Mouse (Mus musculus) erythroblast, embryonic 14.5 days (primary cell): ENCODE results near the gene Pcp4l1.

Experiments
- GATA1 ChIP-seq: IDR thresholded peaks from 2 replicates; pipeline ENCODE4 v1.6.1; 2012; ENCODE audit warnings: low read length, inconsistent platforms, mixed read lengths
- TAL1 ChIP-seq: IDR thresholded peaks from 3 replicates; pipeline ENCODE4 v1.6.1; 2012; ENCODE audit warnings: low read length, inconsistent platforms, mixed read lengths

DNA sequence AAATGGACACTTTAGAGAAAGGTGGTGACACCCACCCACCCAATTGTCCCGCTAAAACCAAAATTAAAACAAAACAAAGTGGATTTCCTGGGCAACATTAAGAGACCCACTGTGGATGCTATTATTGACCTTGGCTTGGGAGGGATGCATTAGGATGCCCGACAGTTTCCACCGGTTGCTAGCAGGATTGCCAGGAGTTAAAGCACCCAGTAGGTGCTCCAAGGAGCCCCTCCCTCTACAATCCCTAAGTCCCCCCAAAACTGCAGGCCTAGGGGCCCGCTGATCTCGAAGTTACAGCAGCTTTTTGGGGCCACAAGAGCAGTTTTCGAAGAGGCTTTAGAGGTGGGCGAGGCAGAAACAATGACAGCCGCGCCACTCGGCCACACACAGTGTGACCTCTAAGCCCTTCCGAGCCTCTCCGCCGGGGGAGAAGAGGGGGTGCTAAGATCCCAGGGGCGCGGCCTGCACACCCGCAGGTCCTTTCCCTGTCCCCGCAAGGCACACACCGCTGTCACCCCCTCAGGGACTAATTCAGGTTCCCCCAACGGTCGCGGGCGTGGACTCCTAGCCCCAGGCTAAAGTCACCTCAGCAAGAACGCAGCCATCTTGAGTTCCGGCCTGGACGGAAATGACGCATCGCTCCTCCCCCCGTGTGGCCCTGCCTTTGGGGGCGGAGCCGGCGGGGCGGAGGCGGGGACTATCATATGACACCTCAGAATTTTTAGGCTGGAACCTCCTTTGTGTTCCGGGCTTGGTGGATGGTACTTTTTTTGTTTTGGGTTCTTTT, 45.9 kb downstream of the Pcp4l1 start, which contains the start of the genes Sdhc and Mpz:
- TF ChIP-seq GATA1 = no peak
- no peak for TF ChIP-seq TAL1
